Mouse (Mus musculus) c-Kit-positive CD71-positive TER-119-negative erythroid progenitor cells, embryonic 14.5 days (primary cell): ENCODE results near the gene Pex14.

Source experiments
- DNase-seq: peaks from one replicate; pipeline ENCODE4 v3.0.0-alpha.2; 2013; ENCODE audit warnings: low read depth

The Pex14 gene

DNA sequence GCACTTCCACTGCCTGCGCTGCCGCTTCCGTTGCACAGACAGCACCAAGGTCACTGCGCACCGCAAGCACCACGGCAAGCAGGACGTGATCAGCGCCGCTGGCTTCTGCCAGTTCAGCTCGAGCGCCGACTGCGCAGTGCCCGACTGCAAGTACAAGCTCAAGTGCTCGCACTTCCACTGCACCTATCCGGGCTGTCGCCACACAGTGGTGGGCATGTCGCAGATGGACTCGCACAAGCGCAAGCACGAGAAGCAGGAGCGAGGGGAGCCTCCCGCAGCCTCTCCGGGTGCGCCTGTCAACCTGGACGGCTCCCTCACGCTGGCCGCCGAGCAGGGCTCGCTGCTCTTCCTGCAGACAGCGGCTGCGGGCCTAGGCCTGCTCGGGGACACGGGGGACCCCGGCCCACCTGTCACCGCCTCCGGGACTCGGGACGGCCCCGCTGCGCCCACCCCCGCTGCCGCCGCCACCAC lies 147.8 kb downstream of the Pex14 start:
- no peak for DNase-seq

DNA sequence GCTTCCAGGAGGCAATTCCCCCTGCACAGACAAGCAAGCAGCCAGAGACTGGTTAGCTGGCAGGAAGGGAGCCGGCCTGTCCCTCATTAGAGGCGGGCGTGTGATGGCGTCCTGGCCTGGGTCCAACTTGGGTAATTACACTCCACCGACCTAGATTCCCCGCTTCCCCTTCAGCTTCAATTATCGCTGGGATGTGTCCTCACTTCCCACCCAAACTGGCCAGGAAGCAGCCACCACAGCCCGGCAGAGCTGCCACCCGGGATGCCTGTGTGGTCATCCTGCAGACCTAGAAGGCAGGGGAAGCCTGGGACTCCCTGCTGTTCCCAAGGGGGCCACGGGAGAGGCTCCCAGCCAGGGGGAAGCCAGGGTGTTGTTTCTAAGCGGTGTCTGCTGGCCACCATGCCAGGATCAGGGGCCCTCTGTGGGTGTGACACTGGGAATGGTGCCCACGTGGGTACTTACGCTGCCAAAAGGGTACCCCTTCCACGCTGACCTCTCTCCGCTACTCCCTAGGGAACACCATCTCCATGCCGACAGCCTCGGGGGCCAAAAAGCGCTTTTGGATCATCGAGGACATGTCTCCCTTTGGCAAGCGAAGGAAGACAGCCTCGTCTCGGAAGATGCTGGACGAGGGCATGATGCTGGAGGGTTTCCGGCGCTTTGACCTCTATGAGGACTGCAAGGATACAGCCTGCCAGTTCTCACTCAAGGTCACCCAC lies 148.6 kb downstream of the Pex14 start:
- no peak for DNase-seq

DNA sequence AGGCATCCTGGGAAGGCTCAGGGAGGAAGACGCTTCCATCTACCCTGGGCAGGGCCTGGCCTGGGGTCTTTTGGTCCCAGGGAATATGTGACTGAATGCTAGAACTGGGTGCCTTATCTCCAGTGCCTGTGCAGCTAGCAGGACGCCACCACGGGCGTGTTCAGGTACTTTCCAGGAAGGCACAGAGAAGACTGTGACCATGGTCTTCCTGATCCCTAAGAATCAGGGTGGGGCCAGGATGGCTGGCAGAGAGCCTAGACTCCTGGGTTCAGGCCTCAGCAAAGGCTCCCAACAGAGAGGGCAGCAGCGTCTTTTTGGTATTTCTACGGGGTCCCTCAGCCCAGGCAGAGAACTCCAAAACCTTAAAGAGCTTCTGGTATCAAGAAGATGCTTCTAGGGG lies 149.2 kb downstream of the Pex14 start:
- DNase-seq, result no peak

- DNase-seq, result no peak
Observed at GRCm38 (mm10) chr4:148947833-148948388, 151.8 kb downstream of the Pex14 start.

- DNase-seq, result no peak
Observed at GRCm38 (mm10) chr4:148946071-148946470, 153.6 kb downstream of the Pex14 start.

DNA sequence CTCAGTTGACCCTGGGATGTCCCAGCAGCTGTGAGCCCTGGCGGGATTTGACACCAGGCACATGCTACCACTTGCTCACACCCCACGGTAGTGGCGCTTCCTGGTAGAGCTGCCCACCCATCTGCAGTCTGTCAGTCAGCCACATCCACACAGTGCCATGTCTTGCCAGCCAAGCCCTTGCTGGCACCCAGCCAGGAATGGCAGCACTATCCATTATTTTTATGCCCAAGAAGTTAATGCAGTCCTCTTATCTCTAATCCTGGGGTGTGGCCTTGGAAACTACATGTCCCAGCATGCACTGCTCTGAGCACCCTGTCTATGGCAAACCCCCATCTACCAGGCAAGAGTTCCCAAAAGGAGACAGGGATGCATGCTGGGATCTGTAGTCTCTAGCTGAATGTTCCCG lies 154.2 kb downstream of the Pex14 start:
- DNase-seq, result no peak

DNA sequence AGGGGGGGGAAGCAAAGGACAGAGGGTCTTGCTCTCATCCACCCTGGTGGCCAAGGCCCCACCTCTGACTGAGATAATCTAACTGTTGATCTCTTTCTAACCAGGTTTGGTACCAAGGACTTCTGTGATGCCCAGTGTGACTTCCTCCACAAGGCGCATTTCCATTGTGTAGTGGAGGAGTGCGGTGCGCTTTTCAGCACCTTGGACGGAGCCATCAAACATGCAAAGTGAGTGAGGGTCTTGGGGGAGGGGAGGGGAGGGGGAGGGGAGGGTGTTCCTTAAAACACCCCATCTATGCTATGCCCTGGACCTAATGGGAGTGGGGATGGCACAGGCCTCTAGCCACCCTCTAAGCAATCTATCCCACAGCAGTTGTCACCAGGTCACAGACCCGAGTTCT lies 156.6 kb downstream of the Pex14 start:
- DNase-seq, result no peak

DNA sequence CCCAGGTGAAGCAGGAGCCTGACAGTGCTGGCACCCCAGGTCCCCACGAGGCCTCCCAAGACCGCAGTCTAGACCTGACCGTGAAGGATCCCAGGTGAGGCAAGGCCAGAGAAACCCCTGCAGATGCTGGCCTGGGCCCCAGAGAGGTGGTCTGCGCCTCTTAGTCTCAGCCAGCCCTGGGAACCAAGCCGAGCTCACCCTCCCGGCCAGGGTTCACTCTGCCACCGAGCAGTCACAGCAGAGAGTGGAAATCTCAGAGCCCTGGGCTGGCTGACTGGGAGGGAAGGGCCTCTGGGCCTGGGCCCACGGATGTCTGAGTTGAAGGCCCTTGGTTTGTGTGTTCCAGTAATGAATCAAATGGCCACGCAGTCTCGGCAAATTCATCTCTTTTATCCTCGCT lies 158.4 kb downstream of the Pex14 start:
- DNase-seq, result no peak

DNA sequence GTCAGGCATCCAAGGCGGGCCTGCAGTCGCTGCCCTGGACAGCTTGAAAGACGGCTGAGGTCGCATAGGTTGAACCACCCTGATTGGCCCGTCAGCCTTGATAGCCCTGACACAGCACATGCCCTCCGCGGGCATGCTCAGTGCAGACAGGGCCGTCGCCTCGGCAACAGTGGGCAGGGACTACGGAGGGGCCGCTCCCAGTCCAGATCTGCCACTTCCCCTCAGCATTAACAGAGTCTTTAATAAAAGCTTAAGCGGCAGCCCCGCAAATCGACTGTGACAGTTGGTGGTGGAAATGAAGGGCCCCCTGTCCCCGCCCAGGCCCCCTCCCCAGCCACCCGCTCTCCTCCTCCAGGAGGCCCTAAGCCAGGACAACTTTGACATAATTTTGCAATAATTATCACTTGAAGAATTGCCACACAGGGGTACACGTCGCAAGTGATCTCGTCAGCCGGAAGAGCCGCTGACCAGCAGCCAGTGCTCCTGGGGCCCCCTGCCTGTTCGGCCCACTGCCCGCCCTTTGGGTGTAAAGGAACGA lies 158.9 kb downstream of the Pex14 start:
- peak; percentile 15 for DNase-seq

- no peak for DNase-seq
Observed at GRCm38 (mm10) chr4:148938546-148938945, 161.1 kb downstream of the Pex14 start.

DNA sequence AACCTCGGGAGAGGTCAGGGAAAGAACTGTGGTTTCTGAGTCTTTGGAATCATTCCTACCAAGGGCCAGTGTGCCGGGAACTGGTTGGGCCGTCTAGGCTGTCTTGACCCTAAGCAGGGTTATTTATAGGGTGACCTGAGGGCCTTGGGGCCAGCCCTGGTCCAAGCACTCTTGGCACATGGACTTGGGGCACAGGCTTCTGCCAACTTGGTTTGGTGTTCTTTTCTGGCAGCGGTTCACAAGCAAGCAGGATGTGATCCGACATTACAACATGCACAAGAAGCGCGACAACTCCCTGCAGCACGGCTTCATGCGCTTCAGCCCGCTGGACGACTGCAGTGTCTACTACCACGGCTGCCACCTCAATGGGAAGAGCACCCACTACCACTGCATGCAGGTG lies 162.9 kb downstream of the Pex14 start:
- no peak for DNase-seq

DNA sequence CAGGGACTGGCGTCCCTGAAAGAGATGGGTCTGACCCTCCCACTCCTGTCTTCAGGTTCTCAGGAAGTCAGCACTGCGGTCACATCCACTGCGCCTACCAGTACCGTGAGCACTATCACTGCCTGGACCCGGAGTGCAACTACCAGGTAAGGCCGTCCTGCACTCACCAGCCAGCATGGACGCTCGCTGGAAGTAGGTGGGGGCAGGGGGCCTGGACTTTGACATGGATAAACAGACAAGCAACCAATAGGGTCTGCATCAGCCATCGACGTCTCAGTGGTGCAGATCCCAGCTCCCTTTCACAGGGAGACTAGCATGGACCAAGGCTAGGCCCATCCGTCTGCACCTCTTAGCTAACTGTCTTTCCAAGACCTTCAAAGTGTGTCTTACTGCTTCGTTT lies 163.6 kb downstream of the Pex14 start:
- DNase-seq, result no peak

DNA sequence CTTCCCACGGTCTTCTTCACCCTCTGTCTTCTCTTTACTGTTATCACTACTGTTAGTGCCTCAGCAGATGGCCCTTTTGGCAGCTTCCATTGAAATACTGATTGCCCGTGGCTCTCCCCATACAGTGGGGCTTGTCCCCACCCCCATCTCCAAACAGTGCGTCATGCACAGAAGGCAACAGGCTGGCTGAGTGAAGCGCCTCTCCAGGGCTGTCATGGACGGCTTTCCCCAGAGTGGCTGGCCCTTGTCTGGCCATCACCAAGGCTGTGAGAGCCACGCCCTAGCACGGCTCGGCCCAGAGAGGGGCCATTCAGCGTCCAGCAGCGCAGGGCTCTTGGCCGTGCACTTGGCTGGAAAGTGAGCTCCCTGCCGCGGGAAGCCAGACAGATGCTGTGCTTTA lies 164.5 kb downstream of the Pex14 start:
- DNase-seq, result no peak

DNA sequence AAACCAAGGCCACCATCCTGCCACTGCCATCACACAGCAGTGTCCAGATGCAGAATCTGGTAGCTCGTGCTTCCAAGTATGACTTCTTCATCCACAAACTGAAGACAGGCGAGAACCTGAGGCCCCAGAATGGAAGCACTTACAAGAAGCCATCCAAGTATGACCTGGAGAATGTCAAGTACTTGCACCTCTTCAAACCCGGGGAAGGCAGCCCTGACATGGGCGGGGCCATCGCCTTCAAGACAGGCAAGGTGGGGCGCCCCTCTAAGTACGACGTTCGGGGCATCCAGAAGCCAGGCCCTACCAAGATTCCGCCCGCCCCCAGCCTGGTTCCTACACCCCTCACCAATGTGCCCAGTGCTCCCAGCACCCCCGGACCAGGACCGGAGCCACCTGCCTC lies 166.6 kb downstream of the Pex14 start:
- DNase-seq, result no peak

GRCm38 (mm10) chr4:148930721-148931229 lies 168.9 kb downstream of the Pex14 start:
- no peak for DNase-seq

DNA sequence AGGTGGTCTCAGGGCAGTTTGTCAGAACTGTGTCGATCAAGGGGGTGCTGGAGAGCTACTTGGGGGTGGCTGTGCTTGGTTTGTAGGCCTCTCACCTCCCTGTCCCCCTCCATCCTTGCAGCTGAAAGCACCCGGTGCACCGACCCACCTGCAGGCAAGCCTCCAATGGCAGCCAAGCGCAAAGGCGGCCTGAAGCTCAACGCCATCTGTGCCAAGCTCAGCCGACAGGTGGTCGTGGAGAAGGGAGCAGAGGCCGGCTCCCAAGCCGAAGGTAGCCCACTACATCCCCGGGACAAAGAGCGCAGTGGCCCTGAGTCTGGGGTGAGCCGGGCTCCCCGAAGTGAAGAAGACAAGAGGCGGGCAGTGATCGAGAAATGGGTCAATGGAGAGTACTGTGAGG lies 170.8 kb downstream of the Pex14 start:
- DNase-seq, result no peak

GRCm38 (mm10) chr4:148928316-148928715 lies 171.4 kb downstream of the Pex14 start:
- no peak for DNase-seq

DNA sequence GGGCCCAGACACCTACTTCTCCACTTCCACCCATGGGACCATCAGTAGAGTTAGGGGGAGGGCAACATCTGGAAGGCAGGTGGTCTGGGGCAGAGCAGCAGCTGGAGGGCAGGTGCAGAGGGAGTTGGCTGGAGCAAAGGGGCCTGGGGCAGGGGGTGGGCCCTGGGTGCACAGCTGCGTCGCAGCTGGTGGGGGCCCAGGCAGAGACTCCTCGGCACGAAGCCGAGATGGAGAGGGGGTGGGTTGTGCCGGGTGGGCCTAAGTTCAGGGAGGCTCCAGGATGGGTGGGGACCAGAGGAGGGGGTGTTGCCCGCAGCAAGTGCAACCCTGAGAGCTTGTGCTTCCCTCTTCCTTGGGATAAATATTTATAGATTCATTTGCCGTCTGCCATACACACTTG lies 173.2 kb downstream of the Pex14 start:
- no peak for DNase-seq

DNA sequence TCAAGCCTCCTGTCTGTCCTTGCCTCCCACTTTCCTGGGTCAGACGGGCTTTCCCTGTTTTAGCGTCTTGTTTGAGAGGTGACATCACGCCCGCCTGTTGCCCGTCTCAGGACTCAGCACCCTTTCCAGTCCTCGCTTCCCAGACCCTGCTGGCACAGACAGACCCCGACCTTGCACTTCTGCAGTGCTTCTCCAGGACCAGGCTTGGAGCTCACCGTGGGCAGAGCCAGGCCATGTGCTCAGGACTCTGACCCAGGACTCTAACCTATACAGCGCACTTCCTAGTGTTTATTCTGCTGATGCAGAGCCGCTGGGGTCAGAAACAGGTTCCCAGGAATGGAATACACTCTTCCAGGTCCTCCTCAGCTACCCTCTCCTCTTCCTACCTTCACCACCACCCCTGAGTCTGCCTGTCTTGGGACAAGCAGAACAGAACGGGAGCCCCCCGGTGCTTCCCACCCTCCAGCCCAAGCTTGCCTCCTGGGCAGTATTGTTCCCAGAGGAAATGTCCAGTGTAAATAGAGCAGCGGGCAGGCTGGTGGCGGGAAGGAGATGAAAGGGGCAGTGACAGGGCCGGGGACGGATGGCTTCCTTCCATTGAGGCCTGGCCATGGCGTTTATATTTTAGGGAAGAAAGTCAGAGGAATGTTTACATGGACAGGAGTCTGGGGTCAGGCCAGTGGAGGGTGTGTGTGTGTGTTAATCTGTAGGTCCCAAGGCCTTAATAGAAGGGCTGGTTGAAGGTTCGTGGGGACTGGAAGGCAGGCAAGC lies 173.9 kb downstream of the Pex14 start:
- DNase-seq, result no peak

GRCm38 (mm10) chr4:148923976-148924375 lies 175.7 kb downstream of the Pex14 start:
- DNase-seq, result no peak

GRCm38 (mm10) chr4:148923414-148923813 lies 176.3 kb downstream of the Pex14 start:
- no peak for DNase-seq

GRCm38 (mm10) chr4:148922221-148922700 lies 177.4 kb downstream of the Pex14 start:
- DNase-seq, result no peak

GRCm38 (mm10) chr4:148920610-148921009 lies 179.1 kb downstream of the Pex14 start:
- DNase-seq, result no peak
